Mouse (Mus musculus) olfactory bulb, adult 2 months (tissue): ENCODE results near the gene Il33.

Experiments
- CTCF ChIP-seq: fragments of 200-500 bp; IDR thresholded peaks from 2 replicates; pipeline ENCODE4 v1.5.1; 2012; ENCODE audit warnings: low read depth, mild to moderate bottlenecking, low read length, moderate library complexity; ENCODE audit not compliant: insufficient read depth
- POLR2A ChIP-seq: fragments of 200-500 bp; IDR thresholded peaks from 2 replicates; pipeline ENCODE4 v1.6.1; 2012; ENCODE audit warnings: mild to moderate bottlenecking, low read depth, low read length, moderate library complexity; ENCODE audit not compliant: insufficient read depth

DNA sequence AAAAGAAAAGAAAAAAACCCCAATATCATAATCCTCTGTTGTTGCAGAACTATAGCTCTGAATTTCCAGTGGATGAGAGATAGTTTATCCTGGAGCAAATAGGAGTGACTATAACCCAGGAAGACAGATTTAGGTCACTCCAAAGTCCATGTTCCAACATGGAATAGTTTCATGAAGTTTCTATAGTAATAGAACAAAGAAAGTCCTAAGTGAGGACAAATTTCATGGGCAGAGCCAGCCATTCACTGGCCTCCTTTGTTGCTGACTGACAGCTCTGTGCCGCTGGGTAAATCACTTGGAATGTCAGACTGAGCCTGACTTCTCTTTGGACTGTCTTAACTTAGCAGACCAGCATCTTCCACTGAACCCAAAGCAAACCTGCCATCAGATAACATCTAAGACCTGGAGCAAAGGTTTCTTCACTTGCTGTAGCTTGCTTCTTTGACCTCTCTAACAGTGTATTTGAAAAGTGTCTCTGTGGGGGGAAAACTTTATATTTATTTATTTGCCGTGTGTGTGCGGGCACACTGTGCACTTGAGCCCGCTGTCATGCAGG lies 31.1 kb upstream of the Il33 start:
- TF ChIP-seq CTCF: no peak
- no peak for TF ChIP-seq POLR2A
